Mouse (Mus musculus): ENCODE measurements around the gene Cfap57. TPM values are rescaled to one million over a fixed set of nuclear protein-coding genes. Genes with fewer than 3 reads are reported as not detected.
"Not testable (repeated sequence)": the region's sequence is repeated elsewhere in the genome, so short reads cannot be mapped to it uniquely, and the experiment has no call there.

Gene Cfap57
- polyA plus RNA-seq, 1 experiment from 2014 or later = 0.41 TPM

DNA sequence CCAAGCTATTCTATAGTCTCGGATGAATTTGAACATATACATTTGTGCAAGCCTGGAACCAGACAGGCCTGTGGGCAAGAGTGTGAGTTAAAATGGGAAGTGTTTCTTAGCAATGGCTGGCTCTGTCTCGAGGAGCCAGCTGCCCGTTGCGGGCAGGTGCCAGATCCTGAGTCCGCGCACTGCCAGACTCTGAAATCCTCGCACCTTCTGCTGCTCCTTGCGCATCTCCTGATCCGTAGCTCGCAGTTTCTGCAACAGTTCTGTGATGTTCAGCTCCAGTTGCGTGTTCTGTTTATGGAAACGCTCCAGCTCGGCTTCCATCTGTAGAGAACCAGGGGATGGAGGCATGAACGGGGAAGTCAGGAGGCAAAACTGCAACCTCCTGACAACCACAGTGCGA lies 49.1 kb downstream of the Cfap57 start:
- ATAC-seq (replicated peaks; ENCODE audit: low FRiP score, low TSS enrichment, low read depth) (no peak), DNase-seq (ENCODE audit: low spot score) (no peak)
- Histone ChIP-seq H3K27me3 (replicated peaks; ENCODE audit: control insufficient read depth, insufficient read depth, low read length) (no peaks in the 10 kb centered on the region), H3K4me1 (replicated peaks; ENCODE audit: control insufficient read depth, insufficient read depth, low read length) (no peaks in the 10 kb centered on the region), H3K9me3 (ENCODE audit: control insufficient read depth, low read length) (no peaks in the 10 kb centered on the region), H3K27ac (ENCODE audit: low read depth) (no peak overlapping the region), H3K36me3 (ENCODE audit: control insufficient read depth, insufficient read depth, low read length) (no peaks in the 10 kb centered on the region), H3K9ac (ENCODE audit: low read length) (no peak overlapping the region), H3K4me2 (ENCODE audit: low read length) (no peak overlapping the region), H3K4me3 (ENCODE audit: low read depth, low read length) (no peak overlapping the region)
- 82% methylated on average over 15 of the region's 15 CpGs for WGBS

DNA sequence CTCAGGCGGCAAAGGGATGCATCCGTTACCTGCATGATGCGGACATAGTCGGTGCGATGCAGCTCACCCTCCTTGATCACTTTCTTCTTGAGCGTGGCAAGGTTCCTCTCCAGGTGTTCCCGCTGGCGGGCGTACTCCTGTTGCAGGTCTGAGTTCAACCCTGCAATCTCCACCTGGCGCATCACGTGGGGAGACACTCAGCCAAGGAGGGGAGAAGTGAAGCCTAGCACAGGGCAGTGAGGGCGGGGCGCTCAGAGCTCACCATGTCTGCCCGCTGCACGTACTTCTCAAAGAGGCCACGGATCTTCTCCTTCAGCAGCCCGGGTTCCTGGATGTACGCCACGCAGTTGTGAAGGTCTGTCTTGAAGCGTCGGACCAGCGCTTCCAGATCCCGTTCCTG lies 51.3 kb downstream of the Cfap57 start:
- ATAC-seq (replicated peaks; ENCODE audit: low FRiP score, low TSS enrichment, low read depth) (0 out of 2 replicates have a peak, but pooled peaks have one; percentile 20), DNase-seq (ENCODE audit: low spot score) (no peak)
- Histone ChIP-seq H3K4me3 (ENCODE audit: low read depth, low read length) (no peak overlapping the region), H3K9ac (ENCODE audit: low read length) (no peak overlapping the region), H3K4me2 (ENCODE audit: low read length) (no peak overlapping the region), H3K4me1 (replicated peaks; ENCODE audit: control insufficient read depth, insufficient read depth, low read length) (no peaks in the 10 kb centered on the region), H3K9me3 (ENCODE audit: control insufficient read depth, low read length) (no peaks in the 10 kb centered on the region), H3K27ac (ENCODE audit: low read depth) (no peak overlapping the region), H3K27me3 (replicated peaks; ENCODE audit: control insufficient read depth, insufficient read depth, low read length) (no peaks in the 10 kb centered on the region), H3K36me3 (ENCODE audit: control insufficient read depth, insufficient read depth, low read length) (no peaks in the 10 kb centered on the region)
- 76% methylated on average over 23 of the region's 23 CpGs for WGBS

DNA sequence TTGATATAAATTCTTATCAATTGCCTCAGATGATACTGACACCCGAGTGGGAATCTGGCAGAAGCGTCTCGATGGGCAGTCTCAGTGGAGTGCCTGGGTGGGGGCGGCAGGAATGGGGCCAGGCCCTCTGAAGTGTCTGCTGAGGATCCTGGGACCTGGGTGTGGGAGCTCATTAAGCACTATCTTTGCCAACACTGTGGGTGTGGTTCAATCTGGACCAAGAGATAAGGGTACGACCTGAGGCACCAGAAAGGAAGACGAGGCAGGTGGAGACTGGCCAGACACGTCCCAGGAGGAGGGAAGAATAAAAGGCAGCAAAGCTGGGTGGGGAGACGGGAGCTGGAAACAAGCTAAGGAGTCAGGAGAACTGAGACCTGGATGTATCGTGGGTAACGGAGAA lies 51.9 kb downstream of the Cfap57 start:
- DNase-seq (ENCODE audit: low spot score) (no peak), ATAC-seq (replicated peaks; ENCODE audit: low FRiP score, low TSS enrichment, low read depth) (no peak)
- Histone ChIP-seq H3K4me3 (ENCODE audit: low read depth, low read length) (no peak overlapping the region), H3K4me2 (ENCODE audit: low read length) (no peak overlapping the region), H3K4me1 (replicated peaks; ENCODE audit: control insufficient read depth, insufficient read depth, low read length) (no peaks in the 10 kb centered on the region), H3K9me3 (ENCODE audit: control insufficient read depth, low read length) (no peaks in the 10 kb centered on the region), H3K36me3 (ENCODE audit: control insufficient read depth, insufficient read depth, low read length) (no peaks in the 10 kb centered on the region), H3K9ac (ENCODE audit: low read length) (no peak overlapping the region), H3K27me3 (replicated peaks; ENCODE audit: control insufficient read depth, insufficient read depth, low read length) (no peaks in the 10 kb centered on the region), H3K27ac (ENCODE audit: low read depth) (no peak overlapping the region)
- WGBS = 53% methylated on average over 10 of the region's 10 CpGs

DNA sequence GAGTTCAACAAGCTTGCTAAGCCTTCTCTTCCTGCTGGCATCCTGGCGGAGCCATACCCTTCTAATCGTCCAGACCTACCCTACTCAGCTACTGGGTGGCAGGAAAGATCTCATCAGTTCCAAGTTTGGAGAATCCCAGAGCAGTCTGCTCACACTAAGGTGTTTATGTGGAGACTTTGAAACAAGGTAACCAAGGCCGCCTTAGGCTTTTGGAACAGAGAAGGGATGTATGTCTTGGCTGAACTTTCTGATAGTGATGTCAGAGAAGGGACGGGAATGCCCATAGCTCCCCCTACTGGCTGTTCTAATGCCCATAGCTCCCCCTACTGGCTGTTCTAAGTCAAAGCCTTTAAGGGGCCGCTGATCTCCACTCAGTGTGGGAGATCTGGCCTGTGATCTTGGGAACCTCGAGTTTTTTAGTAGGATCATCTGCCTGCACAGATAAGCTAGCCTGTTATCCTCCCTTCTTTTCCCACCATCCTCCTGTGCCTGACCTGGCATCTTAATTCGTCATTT lies 54.4 kb downstream of the Cfap57 start:
- WGBS = 37% methylated on average over 7 of the region's 7 CpGs
- DNase-seq (ENCODE audit: low spot score) = no peak
- Histone ChIP-seq H3K4me3 (ENCODE audit: low read depth, low read length) (no peak overlapping the region), H3K4me2 (ENCODE audit: low read length) (no peak overlapping the region), H3K9me3 (ENCODE audit: control insufficient read depth, low read length) (no peaks in the 10 kb centered on the region), H3K27me3 (replicated peaks; ENCODE audit: control insufficient read depth, insufficient read depth, low read length) (no peaks in the 10 kb centered on the region), H3K4me1 (replicated peaks; ENCODE audit: control insufficient read depth, insufficient read depth, low read length) (no peaks in the 10 kb centered on the region), H3K9ac (ENCODE audit: low read length) (no peak overlapping the region), H3K36me3 (ENCODE audit: control insufficient read depth, insufficient read depth, low read length) (no peaks in the 10 kb centered on the region), H3K27ac (ENCODE audit: low read depth) (no peak overlapping the region)
- ATAC-seq (replicated peaks; ENCODE audit: low FRiP score, low TSS enrichment, low read depth) = no peak

DNA sequence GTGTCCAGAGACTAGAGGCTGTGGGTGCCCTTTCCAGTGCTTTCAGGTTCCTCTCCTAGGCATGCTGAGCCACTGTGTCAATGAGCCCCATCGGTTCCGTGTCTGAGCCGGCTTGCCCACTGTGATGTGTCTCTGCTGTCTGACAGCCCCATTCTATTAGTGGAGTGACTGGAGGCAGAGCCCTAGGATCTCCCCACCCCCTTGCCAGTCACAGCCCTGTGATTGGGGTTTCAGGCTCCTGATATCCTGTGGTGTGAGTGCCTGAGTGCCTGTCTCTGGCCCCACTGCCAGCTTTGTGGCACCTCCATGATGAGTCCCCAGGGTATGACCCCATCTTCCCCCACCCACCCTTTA lies 55.7 kb downstream of the Cfap57 start:
- ATAC-seq (replicated peaks; ENCODE audit: low FRiP score, low TSS enrichment, low read depth) (no peak), DNase-seq (ENCODE audit: low spot score) (no peak)
- no peak overlapping the region for H3K4me3 ChIP-seq (ENCODE audit: low read depth, low read length)
- no peak overlapping the region for H3K9ac ChIP-seq (ENCODE audit: low read length)
- no peaks in the 10 kb centered on the region for H3K4me1 ChIP-seq (replicated peaks; ENCODE audit: control insufficient read depth, insufficient read depth, low read length)
- WGBS = 71% methylated on average over 3 of the region's 3 CpGs
- H3K9me3 ChIP-seq (ENCODE audit: control insufficient read depth, low read length) = no peaks in the 10 kb centered on the region
- no peaks in the 10 kb centered on the region for H3K27me3 ChIP-seq (replicated peaks; ENCODE audit: control insufficient read depth, insufficient read depth, low read length)
- H3K36me3 ChIP-seq (ENCODE audit: control insufficient read depth, insufficient read depth, low read length) = no peaks in the 10 kb centered on the region
- H3K27ac ChIP-seq (ENCODE audit: low read depth) = no peak overlapping the region
- no peak overlapping the region for H3K4me2 ChIP-seq (ENCODE audit: low read length)

DNA sequence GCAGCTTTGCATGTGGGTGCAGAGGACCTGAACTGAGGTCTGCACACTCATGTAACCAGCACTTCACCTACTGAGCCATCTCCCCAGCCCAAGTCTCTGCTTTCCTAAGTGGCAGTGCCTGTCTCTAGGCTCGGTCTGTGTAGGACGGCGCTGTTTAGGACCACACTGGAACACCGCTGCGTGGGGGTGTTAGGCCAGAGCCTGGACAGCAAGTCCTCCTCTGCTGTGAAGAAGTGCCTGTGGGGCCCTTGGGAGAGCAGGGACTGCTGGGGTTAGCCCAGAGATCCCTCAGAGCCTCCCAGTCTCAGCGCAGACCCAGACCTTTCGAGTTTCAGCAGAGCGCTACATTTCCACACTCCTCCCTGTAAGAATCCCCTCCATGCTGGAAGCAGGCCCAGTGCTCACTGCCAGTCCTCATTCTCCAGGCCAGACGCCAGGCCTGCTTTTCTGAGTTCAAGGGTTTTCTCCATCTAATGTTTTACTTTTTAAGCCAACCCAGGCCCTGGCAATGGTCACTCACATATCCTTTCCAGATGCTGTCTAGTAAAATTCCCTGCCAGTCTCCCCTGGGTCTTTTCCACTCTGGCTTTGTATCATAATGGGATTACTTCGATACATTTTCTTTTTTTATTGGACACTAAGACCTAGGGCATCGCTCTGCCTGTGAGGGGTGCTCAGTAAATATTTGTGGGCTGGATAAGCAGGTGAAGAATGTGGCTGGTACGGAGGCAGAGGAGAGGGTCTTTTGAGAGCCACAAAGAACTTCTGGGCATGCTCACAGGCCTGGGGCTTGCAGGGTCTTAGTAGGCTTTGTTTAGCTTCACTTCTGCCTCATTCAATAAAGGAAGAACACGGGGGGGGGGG lies 56.3 kb downstream of the Cfap57 start:
- Histone ChIP-seq H3K4me1 (replicated peaks; ENCODE audit: control insufficient read depth, insufficient read depth, low read length) (no peaks in the 10 kb centered on the region), H3K4me2 (ENCODE audit: low read length) (no peak overlapping the region), H3K4me3 (ENCODE audit: low read depth, low read length) (no peak overlapping the region), H3K9ac (ENCODE audit: low read length) (no peak overlapping the region), H3K9me3 (ENCODE audit: control insufficient read depth, low read length) (no peaks in the 10 kb centered on the region), H3K27me3 (replicated peaks; ENCODE audit: control insufficient read depth, insufficient read depth, low read length) (no peaks in the 10 kb centered on the region), H3K36me3 (ENCODE audit: control insufficient read depth, insufficient read depth, low read length) (no peaks in the 10 kb centered on the region), H3K27ac (ENCODE audit: low read depth) (no peak overlapping the region; the same call in 1 of the 2 replicates)
- 70% methylated on average over 13 of the region's 13 CpGs for WGBS
- DNase-seq (ENCODE audit: low spot score) = no peak
- no peak for ATAC-seq (replicated peaks; ENCODE audit: low FRiP score, low TSS enrichment, low read depth)

DNA sequence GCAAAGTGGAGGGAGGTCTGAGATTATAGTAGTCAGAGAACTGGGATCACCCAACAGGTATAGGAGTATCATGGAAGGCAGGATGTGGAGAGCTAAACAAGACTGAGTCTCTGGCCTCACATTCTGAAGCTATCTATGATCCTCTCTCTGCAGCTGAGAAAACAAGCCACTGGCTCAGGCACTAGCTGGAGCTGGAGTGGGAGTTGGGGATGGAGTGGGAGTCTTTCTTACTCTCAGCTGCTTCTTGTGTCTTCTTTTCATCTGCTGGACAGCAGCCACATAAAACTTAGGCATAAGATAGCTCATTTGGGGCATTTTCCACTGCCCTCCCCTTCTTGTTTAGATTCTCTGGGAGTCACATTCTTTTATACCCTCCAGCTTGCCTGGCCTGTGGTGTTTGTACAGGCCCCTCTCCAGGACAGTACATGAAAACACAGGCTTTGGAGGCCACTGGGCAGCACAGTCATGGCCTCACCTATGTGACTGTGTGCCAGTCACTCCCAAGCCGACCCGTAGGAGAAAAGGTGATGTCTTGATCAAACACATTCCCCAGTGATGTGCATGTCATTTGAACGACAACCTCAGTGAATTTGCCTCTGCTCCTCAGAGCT lies 67.4 kb downstream of the Cfap57 start:
- no peaks in the 10 kb centered on the region for H3K36me3 ChIP-seq (ENCODE audit: control insufficient read depth, insufficient read depth, low read length)
- DNase-seq (ENCODE audit: low spot score) = no peak

DNA sequence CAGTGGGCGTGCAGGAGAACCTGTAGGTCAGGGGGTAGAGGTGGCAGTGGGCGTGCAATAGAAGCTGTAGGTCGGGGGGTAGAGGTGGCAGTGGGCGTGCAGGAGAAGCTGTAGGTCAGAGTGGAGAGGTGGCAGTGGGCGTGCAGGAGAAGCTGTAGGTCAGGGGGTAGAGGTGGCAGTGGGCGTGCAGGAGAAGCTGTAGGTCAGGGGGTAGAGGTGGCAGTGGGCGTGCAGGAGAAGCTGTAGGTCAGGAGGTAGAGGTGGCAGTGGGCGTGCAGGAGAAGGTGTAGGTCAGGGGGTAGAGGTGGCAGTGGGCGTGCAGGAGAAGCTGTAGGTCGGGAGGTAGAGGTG lies 72.5 kb downstream of the Cfap57 start:
- not testable (repeated sequence) for H3K9me3 ChIP-seq (ENCODE audit: control insufficient read depth, low read length); H3K27ac ChIP-seq (ENCODE audit: low read depth); H3K27me3 ChIP-seq (replicated peaks; ENCODE audit: control insufficient read depth, insufficient read depth, low read length); H3K9ac ChIP-seq (ENCODE audit: low read length); ATAC-seq (replicated peaks; ENCODE audit: low FRiP score, low TSS enrichment, low read depth); H3K4me2 ChIP-seq (ENCODE audit: low read length); H3K4me1 ChIP-seq (replicated peaks; ENCODE audit: control insufficient read depth, insufficient read depth, low read length); H3K36me3 ChIP-seq (ENCODE audit: control insufficient read depth, insufficient read depth, low read length); H3K4me3 ChIP-seq (ENCODE audit: low read depth, low read length)
- WGBS = 87% methylated on average over 10 of the region's 10 CpGs
- peak; percentile 79 for DNase-seq (ENCODE audit: low spot score)

More for the DNA sequence above, 67.4 kb downstream of the Cfap57 start:
- H3K9ac ChIP-seq (ENCODE audit: low read length) = no peak overlapping the region
- no peak overlapping the region for H3K27ac ChIP-seq (ENCODE audit: low read depth)
- 77% methylated on average over 3 of the region's 3 CpGs for WGBS
- ATAC-seq (replicated peaks; ENCODE audit: low FRiP score, low TSS enrichment, low read depth) = no peak
- no peak overlapping the region for H3K4me3 ChIP-seq (ENCODE audit: low read depth, low read length)
- H3K4me1 ChIP-seq (replicated peaks; ENCODE audit: control insufficient read depth, insufficient read depth, low read length) = no peaks in the 10 kb centered on the region
- no peaks in the 10 kb centered on the region for H3K27me3 ChIP-seq (replicated peaks; ENCODE audit: control insufficient read depth, insufficient read depth, low read length)
- no peak overlapping the region for H3K4me2 ChIP-seq (ENCODE audit: low read length)
- no peaks in the 10 kb centered on the region for H3K9me3 ChIP-seq (ENCODE audit: control insufficient read depth, low read length)
